Mouse (Mus musculus) midbrain, embryonic 11.5 days (tissue): ENCODE measurements around the gene Sox13. TPM values are rescaled to one million over a fixed set of nuclear protein-coding genes. Genes with fewer than 3 reads are reported as not detected.
A peak's percentile ranks its signal among the peaks of the same experiment; 100 is the strongest.

Source experiments
- ATAC-seq: fragments of 200-750 bp; cut with Nextera tagmentation; 2 replicates; pipeline ENCODE4 v1.8.0; 2017; ENCODE audit warnings: moderate TSS enrichment, moderate library complexity; ENCODE audit not compliant: low FRiP score
- DNase-seq: peaks from one replicate; pipeline ENCODE4 v3.0.0; 2015; ENCODE audit warnings: low spot score; ENCODE audit errors: missing footprints
- H3K27ac ChIP-seq: fragments of 300-500 bp; sonication (generic); 2 replicates; pipeline ENCODE4 v1.5.1; 2014; ENCODE audit warnings: low read depth, low read length
- H3K27me3 ChIP-seq: fragments of 300-500 bp; sonication (generic); 2 replicates; pipeline ENCODE4 v1.6.1; 2014; ENCODE audit warnings: mild to moderate bottlenecking, low read length, moderate library complexity, mixed read lengths; ENCODE audit not compliant: control insufficient read depth, insufficient read depth
- H3K36me3 ChIP-seq: fragments of 300-500 bp; sonication (generic); 2 replicates; pipeline ENCODE4 v1.6.1; 2014; ENCODE audit warnings: mild to moderate bottlenecking, low read length, moderate library complexity, mixed read lengths; ENCODE audit not compliant: control insufficient read depth, insufficient read depth
- H3K4me1 ChIP-seq: fragments of 300-500 bp; sonication (generic); 2 replicates; pipeline ENCODE4 v1.6.1; 2014; ENCODE audit warnings: low read length; ENCODE audit not compliant: control insufficient read depth, insufficient read depth
- H3K4me2 ChIP-seq: fragments of 300-500 bp; sonication (generic); 2 replicates; pipeline ENCODE4 v1.6.1; 2014; ENCODE audit warnings: mild to moderate bottlenecking, moderate library complexity
- H3K4me3 ChIP-seq: fragments of 300-500 bp; sonication (generic); 2 replicates; pipeline ENCODE4 v1.5.1; 2014; ENCODE audit warnings: low read depth, low read length
- H3K9ac ChIP-seq: fragments of 300-500 bp; sonication (generic); 2 replicates; pipeline ENCODE4 v1.6.1; 2014; ENCODE audit warnings: low read length
- H3K9me3 ChIP-seq: fragments of 300-500 bp; sonication (generic); 2 replicates; pipeline ENCODE4 v1.6.1; 2016; ENCODE audit warnings: low read length; ENCODE audit not compliant: control insufficient read depth
- WGBS: fragments of 180-500 bp; shearing (Covaris S2); extraction: QIAGEN DNeasy Blood & Tissue Kit; methylation state at CpG from one replicate; pipeline ENCODE4 v1.1.7; 2014; 5-methylcytosine and 5-hydroxymethylcytosine counted together
- polyA plus RNA-seq: library from polyadenylated mRNA; unstranded; fragments of >200 nt; fragmentation: Nextera tagmentation; extraction: Ambion mirVana; gene quantifications from 2 replicates; pipeline ENCODE4 v1.2.1, GENCODE M21; 2014

Gene Sox13
- polyA plus RNA-seq, 1 experiment from 2014 or later = 23.9 TPM

GRCm38 (mm10) chr1:133412941-133413340 is 11.2 kb downstream of the Sox13 start:
- H3K4me2 ChIP-seq = no peak overlapping the region
- H3K36me3 ChIP-seq = no peaks in the 10 kb centered on the region
- no peak for DNase-seq
- 74% methylated on average over 9 of the region's 9 CpGs for WGBS
- no peaks in the 10 kb centered on the region for H3K27me3 ChIP-seq
- H3K9ac ChIP-seq = no peak overlapping the region
- H3K9me3 ChIP-seq = no peaks in the 10 kb centered on the region
- ATAC-seq = no peak
- H3K4me3 ChIP-seq = no peak overlapping the region
- no peak overlapping the region for H3K27ac ChIP-seq
- H3K4me1 ChIP-seq = peaks cover 62% of the 10 kb centered on the region

GRCm38 (mm10) chr1:133411506-133412147 is 12.6 kb downstream of the Sox13 start:
- no peaks in the 10 kb centered on the region for H3K9me3 ChIP-seq
- ATAC-seq = no peak
- WGBS = 52% methylated on average over 8 of the region's 8 CpGs
- no peak overlapping the region for H3K27ac ChIP-seq
- no peak for DNase-seq
- H3K4me3 ChIP-seq = no peak overlapping the region
- H3K36me3 ChIP-seq = no peaks in the 10 kb centered on the region
- H3K4me1 ChIP-seq = peaks cover 65% of the 10 kb centered on the region
- H3K4me2 ChIP-seq = no peak overlapping the region
- no peak overlapping the region for H3K9ac ChIP-seq
- no peaks in the 10 kb centered on the region for H3K27me3 ChIP-seq

GRCm38 (mm10) chr1:133409786-133410185 is 14.4 kb downstream of the Sox13 start:
- Histone ChIP-seq H3K27me3 (no peaks in the 10 kb centered on the region), H3K4me1 (peaks cover 54% of the 10 kb centered on the region), H3K4me3 (no peak overlapping the region), H3K9ac (peak overlapping the region; percentile 42; the same call in 1 of the 2 replicates), H3K27ac (no peak overlapping the region), H3K36me3 (no peaks in the 10 kb centered on the region), H3K4me2 (no peak overlapping the region), H3K9me3 (no peaks in the 10 kb centered on the region)
- peak; percentile 85 for DNase-seq
- 56% methylated on average over 9 of the region's 9 CpGs for WGBS
- ATAC-seq = no peak

GRCm38 (mm10) chr1:133408880-133409516 is 15.2 kb downstream of the Sox13 start:
- WGBS = 8% methylated on average over 6 of the region's 6 CpGs
- peak overlapping the region; percentile 24; the same call in 1 of the 2 replicates for H3K4me2 ChIP-seq
- no peaks in the 10 kb centered on the region for H3K36me3 ChIP-seq
- no peaks in the 10 kb centered on the region for H3K27me3 ChIP-seq
- no peak overlapping the region for H3K4me3 ChIP-seq
- H3K9me3 ChIP-seq = no peaks in the 10 kb centered on the region
- peaks cover 54% of the 10 kb centered on the region for H3K4me1 ChIP-seq
- ATAC-seq (peak; percentile 57), DNase-seq (peak; percentile 91)
- H3K27ac ChIP-seq = peak overlapping the region; percentile 44
- H3K9ac ChIP-seq = peak overlapping the region; percentile 42

- peaks cover 54% of the 10 kb centered on the region for H3K4me1 ChIP-seq
- no peaks in the 10 kb centered on the region for H3K27me3 ChIP-seq
- H3K9me3 ChIP-seq = no peaks in the 10 kb centered on the region
- no peak overlapping the region for H3K4me3 ChIP-seq
- 50% methylated on average over 9 of the region's 9 CpGs for WGBS
- no peaks in the 10 kb centered on the region for H3K36me3 ChIP-seq
- no peak overlapping the region; the same call in 1 of the 2 replicates for H3K9ac ChIP-seq
- ATAC-seq (0 out of 2 replicates have a peak, but pooled peaks have one; percentile 28), DNase-seq (no peak)
- H3K27ac ChIP-seq = peak overlapping the region; percentile 44; the same call in 1 of the 2 replicates
- no peak overlapping the region; the same call in 1 of the 2 replicates for H3K4me2 ChIP-seq
These were observed 15.9 kb downstream of the Sox13 start for GRCm38 (mm10) chr1:133408321-133408720.

GRCm38 (mm10) chr1:133407436-133407835 is 16.7 kb downstream of the Sox13 start:
- no peak overlapping the region for H3K27ac ChIP-seq
- no peaks in the 10 kb centered on the region for H3K27me3 ChIP-seq
- no peak for ATAC-seq
- peaks cover 52% of the 10 kb centered on the region for H3K4me1 ChIP-seq
- no peak overlapping the region for H3K9ac ChIP-seq
- H3K4me2 ChIP-seq = no peak overlapping the region
- H3K36me3 ChIP-seq = no peaks in the 10 kb centered on the region
- H3K4me3 ChIP-seq = no peak overlapping the region
- WGBS = 57% methylated on average over 6 of the region's 6 CpGs
- no peaks in the 10 kb centered on the region for H3K9me3 ChIP-seq
- DNase-seq = no peak

GRCm38 (mm10) chr1:133406614-133407013 is 17.6 kb downstream of the Sox13 start:
- no peak overlapping the region for H3K9ac ChIP-seq
- H3K4me2 ChIP-seq = no peak overlapping the region
- H3K36me3 ChIP-seq = no peaks in the 10 kb centered on the region
- no peak overlapping the region for H3K4me3 ChIP-seq
- no peak for DNase-seq
- peaks cover 44% of the 10 kb centered on the region for H3K4me1 ChIP-seq
- 86% methylated on average over 7 of the region's 7 CpGs for WGBS
- no peaks in the 10 kb centered on the region for H3K27me3 ChIP-seq
- no peak overlapping the region for H3K27ac ChIP-seq
- no peaks in the 10 kb centered on the region for H3K9me3 ChIP-seq
- ATAC-seq = no peak

- no peaks in the 10 kb centered on the region for H3K36me3 ChIP-seq
- no peak overlapping the region for H3K4me2 ChIP-seq
- H3K27me3 ChIP-seq = no peaks in the 10 kb centered on the region
- ATAC-seq (no peak), DNase-seq (no peak)
- H3K4me3 ChIP-seq = no peak overlapping the region
- 91% methylated on average over 4 of the region's 4 CpGs for WGBS
- no peaks in the 10 kb centered on the region for H3K9me3 ChIP-seq
- no peak overlapping the region for H3K27ac ChIP-seq
- H3K4me1 ChIP-seq = peaks cover 24% of the 10 kb centered on the region
- H3K9ac ChIP-seq = no peak overlapping the region
These were observed 20.2 kb downstream of the Sox13 start for GRCm38 (mm10) chr1:133404005-133404404.

GRCm38 (mm10) chr1:133400014-133400725 is 24.0 kb downstream of the Sox13 start:
- Histone ChIP-seq H3K27ac (no peak overlapping the region), H3K9ac (no peak overlapping the region), H3K4me2 (no peak overlapping the region), H3K27me3 (no peaks in the 10 kb centered on the region), H3K36me3 (no peaks in the 10 kb centered on the region), H3K4me1 (peaks cover 30% of the 10 kb centered on the region), H3K9me3 (no peaks in the 10 kb centered on the region), H3K4me3 (no peak overlapping the region)
- 79% methylated on average over 13 of the region's 13 CpGs for WGBS
- DNase-seq = no peak
- no peak for ATAC-seq
